Mouse (Mus musculus) thymus, adult 2 months (tissue): ENCODE data around the gene Vkorc1l1.

Experiments used
- CTCF ChIP-seq: fragments of 200-500 bp; IDR thresholded peaks from 2 replicates; pipeline ENCODE4 v1.5.1; 2012; ENCODE audit warnings: mild to moderate bottlenecking, control low read depth, low read length, moderate library complexity, borderline replicate concordance; ENCODE audit not compliant: control insufficient read depth, poor library complexity, insufficient read depth; ENCODE audit errors: extremely low read depth
- POLR2A ChIP-seq: fragments of 200-500 bp; IDR thresholded peaks from 2 replicates; pipeline ENCODE4 v1.6.1; 2012; ENCODE audit warnings: mild to moderate bottlenecking, low read length, control low read depth, moderate library complexity; ENCODE audit not compliant: control insufficient read depth, poor library complexity, insufficient read depth; ENCODE audit errors: extremely low read depth

- TF ChIP-seq CTCF (no peak), POLR2A (no peak)
Measured at GRCm38 (mm10) chr5:129980216-129980615, 38.4 kb downstream of the Vkorc1l1 start.
